ENCODE assay signal across 8 mouse cellular contexts in the genomic region with DNA sequence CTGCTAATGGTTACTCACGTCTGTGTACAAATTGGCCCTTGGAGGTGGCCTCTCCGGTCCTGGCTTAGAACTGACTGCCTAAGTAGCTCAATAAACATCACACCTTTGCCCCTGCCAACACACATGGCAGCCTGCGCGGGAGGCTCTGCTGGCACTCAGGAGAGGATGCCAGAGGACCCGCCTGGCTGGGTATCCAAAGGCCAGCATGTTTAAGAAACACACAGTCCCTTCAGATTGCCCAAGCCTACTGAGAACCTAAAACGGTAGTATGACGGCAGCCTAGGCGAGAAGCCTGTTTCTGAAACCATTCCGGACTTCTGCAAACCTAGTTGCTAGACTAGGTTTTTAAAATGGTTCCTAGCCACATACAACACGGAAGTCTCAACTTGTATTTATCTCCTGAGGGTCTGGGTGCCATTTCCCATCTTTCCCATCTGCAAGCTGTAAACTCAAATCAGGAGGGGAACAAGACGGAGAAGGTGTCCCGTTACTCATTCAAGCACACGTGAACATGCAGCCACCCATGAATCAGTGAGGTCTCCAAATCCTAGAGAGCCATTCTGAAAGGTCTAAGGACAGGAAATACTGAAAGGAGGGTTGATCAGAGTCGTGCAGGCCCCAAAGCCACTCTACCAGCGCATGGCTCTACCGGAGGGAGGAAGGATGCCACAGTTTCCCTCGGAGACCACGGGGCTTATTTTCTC. TPM values are rescaled to one million over a fixed set of nuclear protein-coding genes. Genes with fewer than 3 reads are reported as not detected.
A peak's percentile ranks its signal among the peaks of the same experiment; 100 is the strongest.
DNase-seq lines count a peak whose midpoint lies in the region; ATAC-seq and TF ChIP-seq lines count a peak whose summit lies in the region.

No protein-coding gene starts in this region.

- TF ChIP-seq POLR2A in small intestine, adult 2 months (IDR thresholded peaks at IDR 0.05; ENCODE audit: low read depth, low read length), result no peak

- no peaks in the 10 kb centered on the region for H3K9me3 ChIP-seq in intestine, postnatal 0 days (ENCODE audit: control insufficient read depth)
- H3K9me3 ChIP-seq in forebrain, embryonic 15.5 days, result no peaks in the 10 kb centered on the region

- no peaks in the 10 kb centered on the region for H3K27me3 ChIP-seq in intestine, postnatal 0 days (replicated peaks; ENCODE audit: control insufficient read depth, insufficient read depth, low read length)
- no peaks in the 10 kb centered on the region for H3K27me3 ChIP-seq in small intestine, adult 2 months (ENCODE audit: control insufficient read depth, insufficient read depth, low read length)
- no peaks in the 10 kb centered on the region for H3K27me3 ChIP-seq in forebrain, embryonic 15.5 days

- no peak for TF ChIP-seq CTCF in intestine, postnatal 0 days (IDR thresholded peaks at IDR 0.05; ENCODE audit: low read depth)
- TF ChIP-seq CTCF in small intestine, adult 2 months (IDR thresholded peaks at IDR 0.05; ENCODE audit: extremely low read depth, insufficient read length, insufficient replicate concordance, low read depth, low read length), result no peak

- DNase-seq in kidney, adult 8-10 months, result peak; percentile 23 to 43
- no peak for DNase-seq in kidney, postnatal 10 days
- DNase-seq in T-cell, adult 2 months (ENCODE audit: low spot score), result peak; percentile 60
- no peak for DNase-seq in ovary, postnatal 14 days (ENCODE audit: low spot score)
- no peak for DNase-seq in left cerebral cortex, adult 9 months (ENCODE audit: low spot score in 2 of 2)

- no peak overlapping the region for H3K9ac ChIP-seq in intestine, postnatal 0 days (ENCODE audit: low read depth, low read length)
- H3K9ac ChIP-seq in forebrain, embryonic 15.5 days (replicated peaks), result no peak overlapping the region

- peak; percentile 70 for ATAC-seq in intestine, postnatal 0 days
- ATAC-seq in forebrain, embryonic 15.5 days (replicated peaks), result no peak

- H3K4me3 ChIP-seq in intestine, postnatal 0 days (ENCODE audit: low read depth, low read length), result peak overlapping the region; percentile 19
- peak overlapping the region; percentile 65 for H3K4me3 ChIP-seq in small intestine, adult 2 months (ENCODE audit: low read depth, low read length)
- H3K4me3 ChIP-seq in forebrain, embryonic 15.5 days, result no peak overlapping the region

- peak overlapping the region; percentile 51 for H3K4me2 ChIP-seq in intestine, postnatal 0 days (replicated peaks; ENCODE audit: low read depth)
- H3K4me2 ChIP-seq in forebrain, embryonic 15.5 days (replicated peaks), result no peak overlapping the region

- peak overlapping the region; percentile 29 for H3K27ac ChIP-seq in intestine, postnatal 0 days (ENCODE audit: low read depth, low read length)
- peak overlapping the region; percentile 62 for H3K27ac ChIP-seq in small intestine, adult 2 months (ENCODE audit: insufficient read depth, low read depth, low read length)
- H3K27ac ChIP-seq in forebrain, embryonic 15.5 days (replicated peaks), result no peak overlapping the region

- 0 out of 2 replicates have a peak, but pooled peaks cover 2% of the 10 kb centered on the region for H3K4me1 ChIP-seq in intestine, postnatal 0 days (replicated peaks; ENCODE audit: control insufficient read depth, insufficient read depth, low read length)
- H3K4me1 ChIP-seq in small intestine, adult 2 months (ENCODE audit: control insufficient read depth, insufficient read depth, insufficient read length, low read length), result peaks cover 8% of the 10 kb centered on the region
- no peaks in the 10 kb centered on the region for H3K4me1 ChIP-seq in forebrain, embryonic 15.5 days

- no peaks in the 10 kb centered on the region for H3K36me3 ChIP-seq in intestine, postnatal 0 days (ENCODE audit: control insufficient read depth, insufficient read depth)
- no peaks in the 10 kb centered on the region for H3K36me3 ChIP-seq in small intestine, adult 2 months (ENCODE audit: control insufficient read depth, insufficient read depth, low read length)
- no peaks in the 10 kb centered on the region for H3K36me3 ChIP-seq in forebrain, embryonic 15.5 days

- WGBS in intestine, postnatal 0 days, result 60% methylated on average over 18 of the region's 18 CpGs
- WGBS in small intestine, adult 2 months, result 20% methylated on average over 18 of the region's 18 CpGs
- 80% methylated on average over 18 of the region's 18 CpGs for WGBS in forebrain, embryonic 15.5 days

RNA-seq across cellular contexts. Expression of gene Rassf5, which starts 45.8 kb away (rescaled TPM):
- polyA plus RNA-seq in intestine, postnatal 0 days (2015; fragmentation: Nextera tagmentation; extraction: Ambion mirVana), result 5.8 and 6.4 TPM in 2 replicates
- polyA plus RNA-seq in small intestine, adult 2 months (2012; rRNA removed), result 2.9 and 4.0 TPM in 2 replicates
- polyA plus RNA-seq in forebrain, embryonic 15.5 days (2015; fragmentation: Nextera tagmentation; extraction: Ambion mirVana), result 1.2 and 1.8 TPM in 2 replicates

RNA-seq across cellular contexts. Expression of gene Eif2d, which starts 46.3 kb away (rescaled TPM):
- polyA plus RNA-seq in intestine, postnatal 0 days (2015; fragmentation: Nextera tagmentation; extraction: Ambion mirVana), result 26.4 and 27.1 TPM in 2 replicates
- polyA plus RNA-seq in small intestine, adult 2 months (2012; rRNA removed), result 10.3 and 14.4 TPM in 2 replicates
- 58.4 and 61.6 TPM in 2 replicates for polyA plus RNA-seq in forebrain, embryonic 15.5 days (2015; fragmentation: Nextera tagmentation; extraction: Ambion mirVana)

Comparison
In these comparisons a context has a peak if more than half of its experiments do, and no peak if none do; other contexts are left out.
1. DNase-seq: peak in kidney, adult 8-10 months (2 of 2) and T-cell, adult 2 months (single experiment); none in kidney, postnatal 10 days (single experiment), ovary, postnatal 14 days (single experiment) and left cerebral cortex, adult 9 months (0 of 2).